Mouse (Mus musculus): ENCODE results near the gene Jund.

The Jund gene

GRCm38 (mm10) chr8:70675336-70675735, 23.4 kb upstream of the Jund start:
- no peak for DNase-seq

- no peak for DNase-seq
These were observed 21.2 kb upstream of the Jund start for GRCm38 (mm10) chr8:70677451-70678080.

- no peak for DNase-seq
These were observed 20.1 kb upstream of the Jund start for GRCm38 (mm10) chr8:70678679-70679078.

GRCm38 (mm10) chr8:70679404-70679803, 19.3 kb upstream of the Jund start:
- DNase-seq, result no peak

- DNase-seq, result no peak
These were observed 18.7 kb upstream of the Jund start for GRCm38 (mm10) chr8:70680039-70680438.

- no peak for DNase-seq
These were observed 17.3 kb upstream of the Jund start for GRCm38 (mm10) chr8:70681410-70681809.

GRCm38 (mm10) chr8:70682193-70682592, 16.6 kb upstream of the Jund start:
- peak; percentile 54 for DNase-seq

- DNase-seq, result no peak
These were observed 16.1 kb upstream of the Jund start for GRCm38 (mm10) chr8:70682692-70683091.

GRCm38 (mm10) chr8:70684291-70684690, 14.5 kb upstream of the Jund start:
- peak; percentile 90 for DNase-seq

GRCm38 (mm10) chr8:70687576-70687975, 11.2 kb upstream of the Jund start:
- DNase-seq, result no peak

- DNase-seq, result no peak
These were observed 10.6 kb upstream of the Jund start for GRCm38 (mm10) chr8:70688136-70688535.

- no peak for DNase-seq
These were observed 8.8 kb upstream of the Jund start for GRCm38 (mm10) chr8:70689892-70690390.

GRCm38 (mm10) chr8:70691230-70691629, 7.5 kb upstream of the Jund start:
- no peak for DNase-seq

- DNase-seq, result no peak
These were observed 7.0 kb upstream of the Jund start for GRCm38 (mm10) chr8:70691727-70692231.

- no peak for DNase-seq
These were observed 5.1 kb upstream of the Jund start for GRCm38 (mm10) chr8:70693636-70694035.

- no peak for DNase-seq
These were observed 3.3 kb upstream of the Jund start for GRCm38 (mm10) chr8:70695318-70696018.

- no peak for DNase-seq
These were observed 2.5 kb upstream of the Jund start for GRCm38 (mm10) chr8:70696019-70696885.

GRCm38 (mm10) chr8:70696946-70697345, 1.8 kb upstream of the Jund start:
- no peak for DNase-seq

- DNase-seq, result no peak
These were observed 1.1 kb upstream of the Jund start for GRCm38 (mm10) chr8:70697366-70698250.

GRCm38 (mm10) chr8:70699116-70699833, 526 bp downstream of the Jund start:
- peak; percentile 58 for DNase-seq

GRCm38 (mm10) chr8:70699834-70700554, 1.2 kb downstream of the Jund start:
- peak; percentile 87 for DNase-seq

All from layer of hippocampus, adult 9-11 months (tissue).